Mouse (Mus musculus) E14TG2a.4 (cell line): ENCODE measurements around the gene Arnt2.

Experiments
- CTCF ChIP-seq: conservative IDR thresholded peaks from 2 replicates; pipeline ENCODE4 v1.5.1; 2014; ENCODE audit warnings: low read length
- NANOG ChIP-seq: IDR thresholded peaks from 2 replicates; pipeline ENCODE4 v1.6.1; 2014; ENCODE audit warnings: borderline replicate concordance, low read length, mixed read lengths
- POU5F1 ChIP-seq: IDR thresholded peaks from 2 replicates; pipeline ENCODE4 v1.6.1; 2014; ENCODE audit warnings: low read length, borderline replicate concordance

DNA sequence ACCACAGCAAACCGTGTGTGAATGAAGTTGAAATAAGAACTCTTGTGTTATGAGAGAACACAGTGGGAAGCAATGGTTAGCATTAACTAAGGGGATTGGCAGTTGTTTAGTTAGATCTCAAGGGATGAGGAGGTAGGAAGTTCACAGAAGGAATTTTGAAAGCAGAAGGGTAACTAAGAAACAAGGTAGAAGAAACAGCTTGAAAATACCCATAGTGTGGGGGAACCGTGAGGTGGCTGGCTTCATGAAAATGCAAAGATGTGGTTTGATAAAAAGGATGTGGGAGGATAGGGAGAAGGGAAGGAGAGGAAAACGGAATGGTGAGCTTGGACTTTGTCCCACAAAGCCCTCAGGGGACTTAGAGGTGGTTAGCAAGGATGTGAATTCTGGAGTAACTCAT, 125.0 kb downstream of the Arnt2 start:
- TF ChIP-seq CTCF (no peak), NANOG (no peak), POU5F1 (no peak)
